Mouse (Mus musculus): Measurements from ENCODE around the gene St5.

Gene St5

GRCm38 (mm10) chr7:109528356-109528755 lies 175.0 kb downstream of the St5 start:
- in situ Hi-C loops (cut with MboI, MseI): no loop called here

- in situ Hi-C loops (cut with MboI, MseI): no loop called here
Measured at GRCm38 (mm10) chr7:109527536-109527935, 175.9 kb downstream of the St5 start.

- in situ Hi-C loops (cut with MboI, MseI): no loop called here
Measured at GRCm38 (mm10) chr7:109525740-109526663, 177.4 kb downstream of the St5 start.

- in situ Hi-C loops (cut with MboI, MseI): no loop called here
Measured at GRCm38 (mm10) chr7:109524763-109525162, 178.6 kb downstream of the St5 start.

- in situ Hi-C loops (cut with MboI, MseI): no loop called here
Measured at GRCm38 (mm10) chr7:109524442-109524744, 179.0 kb downstream of the St5 start.

GRCm38 (mm10) chr7:109523741-109524441 lies 179.5 kb downstream of the St5 start:
- in situ Hi-C loops (cut with MboI, MseI): no loop called here

GRCm38 (mm10) chr7:109523304-109523703 lies 180.1 kb downstream of the St5 start:
- in situ Hi-C loops (cut with MboI, MseI): no loop called here

GRCm38 (mm10) chr7:109522084-109522483 lies 181.3 kb downstream of the St5 start:
- in situ Hi-C loops (cut with MboI, MseI): no loop called here

GRCm38 (mm10) chr7:109519936-109520335 lies 183.5 kb downstream of the St5 start:
- in situ Hi-C loops (cut with MboI, MseI): no loop called here

GRCm38 (mm10) chr7:109518838-109519696 lies 184.3 kb downstream of the St5 start, which contains the start of gene Rpl27a:
Gene Rpl27a, plus strand, starts transcription at chr7:109519147.
- in situ Hi-C loops (cut with MboI, MseI): no loop called here

- in situ Hi-C loops (cut with MboI, MseI): no loop called here
Measured at GRCm38 (mm10) chr7:109518036-109518681, 185.2 kb downstream of the St5 start.

GRCm38 (mm10) chr7:109516500-109516899 lies 186.9 kb downstream of the St5 start:
- in situ Hi-C loops (cut with MboI, MseI): no loop called here

GRCm38 (mm10) chr7:109511838-109512237 lies 191.6 kb downstream of the St5 start:
- in situ Hi-C loops (cut with MboI, MseI): no loop called here

- in situ Hi-C loops (cut with MboI, MseI): no loop called here
Measured at GRCm38 (mm10) chr7:109510799-109511198, 192.6 kb downstream of the St5 start.

- in situ Hi-C loops (cut with MboI, MseI): no loop called here
Measured at GRCm38 (mm10) chr7:109508034-109508433, 195.4 kb downstream of the St5 start, which contains the start of gene Trim66. Gene Trim66, minus strand, starts transcription at chr7:109508134.

- in situ Hi-C loops (cut with MboI, MseI): no loop called here
Measured at GRCm38 (mm10) chr7:109507572-109507971, 195.8 kb downstream of the St5 start.

GRCm38 (mm10) chr7:109507119-109507518 lies 196.3 kb downstream of the St5 start:
- in situ Hi-C loops (cut with MboI, MseI): no loop called here

GRCm38 (mm10) chr7:109497507-109497906 lies 205.9 kb downstream of the St5 start:
- in situ Hi-C loops (cut with MboI, MseI): no loop called here

GRCm38 (mm10) chr7:109493319-109494316 lies 209.8 kb downstream of the St5 start:
- in situ Hi-C loops (cut with MboI, MseI): no loop called here
